In genomic region chr2:92006491-92006890, GRCm38 (mm10) we compare ENCODE assay signal across 8 mouse cellular contexts. TPM values are rescaled to one million over a fixed set of nuclear protein-coding genes. Genes with fewer than 3 reads are reported as not detected.
DNase-seq lines count a peak whose midpoint lies in the region; ATAC-seq lines count a peak whose summit lies in the region.

No protein-coding gene starts in this region.

- H3K4me1 ChIP-seq in heart, embryonic 12.5 days (replicated peaks) = peaks cover 32% of the 10 kb centered on the region
- peaks cover 31% of the 10 kb centered on the region for H3K4me1 ChIP-seq in embryonic facial prominence, embryonic 10.5 days
- peaks cover 22% of the 10 kb centered on the region for H3K4me1 ChIP-seq in hindbrain, embryonic 13.5 days (replicated peaks)
- peaks cover 16% of the 10 kb centered on the region for H3K4me1 ChIP-seq in midbrain, embryonic 12.5 days

- no peaks in the 10 kb centered on the region for H3K9me3 ChIP-seq in heart, embryonic 12.5 days (replicated peaks)
- H3K9me3 ChIP-seq in embryonic facial prominence, embryonic 10.5 days = no peaks in the 10 kb centered on the region
- H3K9me3 ChIP-seq in hindbrain, embryonic 13.5 days = no peaks in the 10 kb centered on the region
- no peaks in the 10 kb centered on the region for H3K9me3 ChIP-seq in midbrain, embryonic 12.5 days

- 44% methylated on average over 6 of the region's 6 CpGs for WGBS in heart, embryonic 12.5 days
- 56% methylated on average over 6 of the region's 6 CpGs for WGBS in embryonic facial prominence, embryonic 10.5 days
- 51% methylated on average over 6 of the region's 6 CpGs for WGBS in hindbrain, embryonic 13.5 days
- WGBS in midbrain, embryonic 12.5 days = 53% methylated on average over 6 of the region's 6 CpGs

- intact Hi-C loops in heart, postnatal 14 days (cut with DNase I) = loop anchor here (5.0 kb wide), 1 partner anchor 51 kb away; no protein-coding TSS in a partner anchor
- intact Hi-C loops in left cerebral cortex, postnatal 10 days (cut with DNase I) = loop anchor here (5.0 kb wide), 1 partner anchor 51 kb away; no protein-coding TSS in a partner anchor

- H3K9ac ChIP-seq in heart, embryonic 12.5 days = 0 out of 2 replicates have a peak overlapping the region, but pooled peaks have one; percentile 47
- peak overlapping the region; percentile 82; the same call in 1 of the 2 replicates for H3K9ac ChIP-seq in hindbrain, embryonic 13.5 days
- H3K9ac ChIP-seq in midbrain, embryonic 12.5 days (replicated peaks) = no peak overlapping the region

- ATAC-seq in heart, embryonic 12.5 days (ENCODE audit: insufficient number of reproducible peaks, low FRiP score) = no peak
- ATAC-seq in hindbrain, embryonic 13.5 days (ENCODE audit: low FRiP score) = no peak
- ATAC-seq in midbrain, embryonic 12.5 days (ENCODE audit: low FRiP score, low read depth) = no peak

- H3K36me3 ChIP-seq in heart, embryonic 12.5 days = peaks cover 3% of the 10 kb centered on the region; the same call in 1 of the 2 replicates
- no peaks in the 10 kb centered on the region for H3K36me3 ChIP-seq in embryonic facial prominence, embryonic 10.5 days (replicated peaks)
- no peaks in the 10 kb centered on the region for H3K36me3 ChIP-seq in hindbrain, embryonic 13.5 days
- no peaks in the 10 kb centered on the region for H3K36me3 ChIP-seq in midbrain, embryonic 12.5 days

- H3K4me2 ChIP-seq in heart, embryonic 12.5 days = peak overlapping the region; percentile 97
- H3K4me2 ChIP-seq in hindbrain, embryonic 13.5 days = peak overlapping the region; percentile 88
- peak overlapping the region; percentile 96 for H3K4me2 ChIP-seq in midbrain, embryonic 12.5 days (replicated peaks)

- 0 out of 2 replicates have a peak, but pooled peaks cover 5% of the 10 kb centered on the region for H3K27me3 ChIP-seq in heart, embryonic 12.5 days (replicated peaks)
- peaks cover 47% of the 10 kb centered on the region for H3K27me3 ChIP-seq in embryonic facial prominence, embryonic 10.5 days (replicated peaks; ENCODE audit: low read depth, poor library complexity, severe bottlenecking)
- H3K27me3 ChIP-seq in hindbrain, embryonic 13.5 days = peaks cover 32% of the 10 kb centered on the region
- peaks cover 40% of the 10 kb centered on the region for H3K27me3 ChIP-seq in midbrain, embryonic 12.5 days

- peak overlapping the region; percentile 80; the same call in 1 of the 2 replicates for H3K27ac ChIP-seq in heart, embryonic 12.5 days (ENCODE audit: poor library complexity, severe bottlenecking)
- H3K27ac ChIP-seq in embryonic facial prominence, embryonic 10.5 days (replicated peaks) = 0 out of 2 replicates have a peak overlapping the region, but pooled peaks have one; percentile 88
- no peak overlapping the region for H3K27ac ChIP-seq in hindbrain, embryonic 13.5 days
- H3K27ac ChIP-seq in midbrain, embryonic 12.5 days (replicated peaks) = no peak overlapping the region

- no peak for DNase-seq in heart, postnatal 14 days
- DNase-seq in embryonic facial prominence, embryonic 10.5 days (ENCODE audit: low spot score) = no peak
- DNase-seq in adrenal gland, adult 2 months = no peak
- DNase-seq in left cerebral cortex, postnatal 10 days (ENCODE audit: extremely low spot score in 1 of 2, low spot score in 2 of 2) = no peak
- DNase-seq in frontal cortex, postnatal 10 days (ENCODE audit: low spot score in 2 of 2) = no peak

- peak overlapping the region; percentile 55 for H3K4me3 ChIP-seq in heart, embryonic 12.5 days
- peak overlapping the region; percentile 64 for H3K4me3 ChIP-seq in embryonic facial prominence, embryonic 10.5 days
- peak overlapping the region; percentile 56; the same call in 1 of the 2 replicates for H3K4me3 ChIP-seq in hindbrain, embryonic 13.5 days
- H3K4me3 ChIP-seq in midbrain, embryonic 12.5 days = no peak overlapping the region

RNA-seq across cellular contexts. Expression of gene Creb3l1, which starts 17.8 kb away (rescaled TPM):
- 6.1 and 6.7 TPM in 2 replicates for polyA plus RNA-seq in heart, embryonic 12.5 days (2016; fragmentation: Nextera tagmentation; extraction: Ambion mirVana)
- 1 to 10 TPM; 8.0 to 8.5 TPM for total RNA-seq in heart, postnatal 14 days (2021)
- 0.93 and 1.0 TPM in 2 replicates for polyA plus RNA-seq in embryonic facial prominence, embryonic 10.5 days (2016; fragmentation: Nextera tagmentation; extraction: Ambion mirVana)
- polyA plus RNA-seq in hindbrain, embryonic 13.5 days (2015; fragmentation: Nextera tagmentation; extraction: Ambion mirVana) = 1.3 and 2.4 TPM in 2 replicates
- 2.5 TPM in 2 replicates for polyA plus RNA-seq in midbrain, embryonic 12.5 days (2016; fragmentation: Nextera tagmentation; extraction: Ambion mirVana)
- 10 to 100 TPM; 11.1 to 17.3 TPM for total RNA-seq in adrenal gland, adult 2 months (2021)
- 6.4 and 6.6 TPM in 2 replicates for polyA plus RNA-seq in adrenal gland, adult 2 months (2012; rRNA removed)
- 1 to 10 TPM; 7.8 to 8.6 TPM for total RNA-seq in left cerebral cortex, postnatal 10 days (2021)

RNA-seq across cellular contexts. Expression of gene Dgkz, which starts 30.8 kb away (rescaled TPM):
- 43.8 and 48.8 TPM in 2 replicates for polyA plus RNA-seq in heart, embryonic 12.5 days (2016; fragmentation: Nextera tagmentation; extraction: Ambion mirVana)
- total RNA-seq in heart, postnatal 14 days (2021) = 10 to 100 TPM; 62.3 to 63.1 TPM
- polyA plus RNA-seq in embryonic facial prominence, embryonic 10.5 days (2016; fragmentation: Nextera tagmentation; extraction: Ambion mirVana) = 42.1 and 45.0 TPM in 2 replicates
- polyA plus RNA-seq in hindbrain, embryonic 13.5 days (2015; fragmentation: Nextera tagmentation; extraction: Ambion mirVana) = 25.0 and 26.0 TPM in 2 replicates
- polyA plus RNA-seq in midbrain, embryonic 12.5 days (2016; fragmentation: Nextera tagmentation; extraction: Ambion mirVana) = 24.5 and 26.1 TPM in 2 replicates
- 10 to 100 TPM; 37.8 to 57.6 TPM for total RNA-seq in adrenal gland, adult 2 months (2021)
- 108 and 122 TPM in 2 replicates for polyA plus RNA-seq in adrenal gland, adult 2 months (2012; rRNA removed)
- 100 to 1,000 TPM; 251 to 255 TPM for total RNA-seq in left cerebral cortex, postnatal 10 days (2021)

Comparison
In these comparisons a context has a peak if more than half of its experiments do, and no peak if none do; other contexts are left out.
1. H3K27ac ChIP-seq: peak in heart, embryonic 12.5 days (single experiment) and embryonic facial prominence, embryonic 10.5 days (single experiment); none in hindbrain, embryonic 13.5 days (single experiment) and midbrain, embryonic 12.5 days (single experiment).
2. Peak in every context shown above with its lines, with median percentiles within 50 percentile points of each other: H3K4me2 ChIP-seq.